Mouse (Mus musculus) gastrocnemius, adult 2 months (tissue): Measurements from ENCODE around the gene Slc45a2. TPM values are rescaled to one million over a fixed set of nuclear protein-coding genes. Genes with fewer than 3 reads are reported as not detected.
"Not testable (repeated sequence)": the region's sequence is repeated elsewhere in the genome, so short reads cannot be mapped to it uniquely, and the experiment has no call there.

Source experiments
- DNase-seq: peaks from one replicate; pipeline ENCODE4 v3.0.0; 2022
- H3K27ac ChIP-seq: fragments of 200-600 bp; 2 replicates; pipeline ENCODE4 v1.8.1; 2022; ENCODE audit warnings: mild to moderate bottlenecking
- H3K4me3 ChIP-seq: fragments of 200-600 bp; 2 replicates; pipeline ENCODE4 v1.8.1; 2022; ENCODE audit warnings: mild to moderate bottlenecking, moderate library complexity
- CTCF ChIP-seq: fragments of 200-600 bp; IDR thresholded peaks from 2 replicates; pipeline ENCODE4 v1.8.1; 2022; ENCODE audit warnings: antibody characterized with exemption, mild to moderate bottlenecking, moderate library complexity
- intact Hi-C: fragments of 180-260 bp; cut with DNase I; formaldehyde crosslinking; loops from one replicate; pipeline ENCODE4 v1.15.1; 2025
- total RNA-seq, 2 experiments: library from RNA; stranded (reverse); gene quantifications; 2 replicates each; pipeline ENCODE4 v1.2.3; 2021

Slc45a2 gene
- total RNA-seq, 2 experiments from 2014 or later = not detected

DNA sequence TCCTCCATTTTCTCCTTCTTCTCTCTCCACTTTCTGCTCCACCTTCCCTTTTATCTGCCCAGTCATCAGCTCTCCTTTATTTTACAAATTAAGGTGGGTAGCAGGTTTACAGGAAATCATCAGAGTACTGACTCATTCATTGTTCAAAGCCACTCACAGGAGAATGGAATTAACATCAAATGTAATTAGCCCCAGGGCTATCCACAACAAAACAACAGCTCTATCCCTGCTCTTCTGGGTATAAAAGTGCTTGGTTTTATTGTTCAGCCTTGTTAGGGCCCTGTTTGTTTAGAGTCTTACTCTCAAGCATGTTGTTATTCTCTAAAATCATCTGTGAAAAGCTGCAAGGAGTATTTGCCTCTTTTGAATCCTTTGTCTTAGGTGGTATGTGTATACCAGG lies 23.4 kb upstream of the Slc45a2 start:
- Histone ChIP-seq H3K4me3 (no peak overlapping the region), H3K27ac (no peak overlapping the region)
- no peak for TF ChIP-seq CTCF
- no peak for DNase-seq
- intact Hi-C loops = no loop called here

DNA sequence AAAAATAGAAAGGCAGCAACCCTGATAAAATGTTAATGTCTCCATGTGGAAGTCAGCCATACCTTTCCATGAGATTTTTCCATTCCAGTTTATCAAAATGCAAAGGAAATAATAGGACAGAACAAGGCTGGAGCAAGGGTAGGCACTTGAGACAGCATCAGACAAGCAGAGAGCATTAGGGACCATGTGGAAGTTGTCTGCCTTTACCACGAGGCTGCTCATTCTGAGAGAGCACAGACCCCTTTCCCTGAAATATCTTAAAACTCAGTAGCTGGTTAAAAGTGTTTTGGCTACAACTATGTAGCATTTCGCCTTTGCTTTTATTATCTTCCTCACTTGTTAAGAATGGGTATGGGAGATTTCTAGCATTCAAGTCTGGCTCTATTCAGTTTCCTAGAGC lies 19.8 kb upstream of the Slc45a2 start:
- DNase-seq = no peak
- Histone ChIP-seq H3K4me3 (peak overlapping the region; percentile 96), H3K27ac (peak overlapping the region; percentile 100)
- TF ChIP-seq CTCF = no peak
- intact Hi-C loops = loop anchor here (1.0 kb wide), 1 partner anchor 59 kb away; no protein-coding TSS in a partner anchor

DNA sequence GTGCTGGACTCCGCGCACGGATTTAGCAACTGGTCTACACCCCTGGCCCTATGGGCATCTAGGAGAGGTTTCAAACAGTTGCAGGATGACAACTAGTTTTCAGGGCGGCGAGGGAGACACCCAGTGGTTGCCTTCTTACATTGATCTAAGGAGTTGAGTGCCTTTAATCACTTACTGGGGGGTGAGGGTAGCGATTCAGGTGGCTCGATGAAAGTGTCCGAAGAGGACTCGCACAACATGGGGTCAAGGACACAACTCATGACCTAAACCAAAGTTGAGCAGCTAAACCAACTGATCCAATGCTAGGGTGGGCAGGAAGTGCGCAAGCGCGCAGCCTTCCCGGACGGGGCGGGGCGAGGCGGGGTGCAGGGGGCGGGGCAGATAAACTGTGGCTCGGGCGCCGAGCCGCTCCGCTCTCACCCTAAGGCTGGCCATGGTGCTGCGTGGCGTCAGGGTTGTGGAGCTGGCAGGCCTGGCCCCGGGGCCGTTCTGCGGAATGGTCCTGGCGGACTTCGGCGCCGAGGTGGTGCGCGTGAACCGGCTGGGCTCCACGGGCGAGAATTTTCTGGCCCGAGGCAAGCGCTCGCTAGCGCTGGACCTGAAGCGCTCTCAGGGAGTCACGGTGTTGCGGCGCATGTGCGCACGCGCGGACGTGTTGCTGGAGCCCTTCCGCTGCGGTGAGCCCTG lies 19.0 kb upstream of the Slc45a2 start, which contains the start of gene Amacr:
Amacr (plus strand) TSS at position 380 of the 687 bp plus-strand sequence.
- TF ChIP-seq CTCF = peak; percentile 58
- intact Hi-C loops = loop anchor here (1.0 kb wide), 1 partner anchor 60 kb away; no protein-coding TSS in a partner anchor
- peak; percentile 94 for DNase-seq
- Histone ChIP-seq H3K4me3 (peak within 1 kb of the TSS; percentile 96), H3K27ac (peak within 1 kb of the TSS; percentile 100)

DNA sequence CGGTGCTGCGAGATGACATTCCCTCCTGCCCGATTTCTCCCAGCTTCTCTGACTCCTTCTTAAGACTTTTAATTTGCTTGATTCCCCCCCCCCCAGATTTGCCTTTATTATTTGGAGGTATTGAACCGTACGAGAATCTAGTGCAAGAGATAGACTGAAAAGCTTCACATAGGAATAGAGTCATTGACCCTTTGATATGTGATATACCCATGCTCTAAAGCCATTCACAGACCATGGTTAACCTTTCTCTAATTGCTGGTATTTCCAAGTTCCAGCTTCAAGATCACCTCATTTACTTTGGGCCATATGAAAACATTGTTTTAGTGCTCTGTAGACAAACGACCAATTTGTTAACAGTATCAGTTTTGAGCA lies 18.5 kb upstream of the Slc45a2 start:
- TF ChIP-seq CTCF = no peak
- intact Hi-C loops = no loop called here
- Histone ChIP-seq H3K27ac (peak overlapping the region; percentile 100), H3K4me3 (peak overlapping the region; percentile 96)
- DNase-seq = no peak

DNA sequence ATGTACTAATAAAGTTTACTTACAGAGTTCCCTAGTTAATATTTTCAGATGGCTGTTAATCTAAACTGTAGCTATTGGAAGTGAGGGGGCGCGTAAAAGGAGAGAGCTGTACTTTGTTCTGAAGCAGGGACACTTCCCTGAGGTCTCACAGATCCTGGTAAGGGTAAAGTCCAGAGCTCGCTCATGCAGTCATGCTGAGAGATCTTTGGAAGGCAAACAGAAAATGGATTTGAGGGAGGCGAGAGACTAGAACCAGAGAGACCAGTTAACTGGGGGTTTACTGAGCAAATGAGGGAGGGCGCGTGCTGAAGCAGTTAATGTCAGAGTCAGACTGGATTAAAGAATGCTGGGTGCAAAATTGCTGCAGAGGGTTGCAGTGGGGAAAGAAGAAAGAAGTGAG lies 14.8 kb upstream of the Slc45a2 start:
- DNase-seq = no peak
- intact Hi-C loops = no loop called here
- Histone ChIP-seq H3K27ac (no peak overlapping the region), H3K4me3 (no peak overlapping the region)
- no peak for TF ChIP-seq CTCF

DNA sequence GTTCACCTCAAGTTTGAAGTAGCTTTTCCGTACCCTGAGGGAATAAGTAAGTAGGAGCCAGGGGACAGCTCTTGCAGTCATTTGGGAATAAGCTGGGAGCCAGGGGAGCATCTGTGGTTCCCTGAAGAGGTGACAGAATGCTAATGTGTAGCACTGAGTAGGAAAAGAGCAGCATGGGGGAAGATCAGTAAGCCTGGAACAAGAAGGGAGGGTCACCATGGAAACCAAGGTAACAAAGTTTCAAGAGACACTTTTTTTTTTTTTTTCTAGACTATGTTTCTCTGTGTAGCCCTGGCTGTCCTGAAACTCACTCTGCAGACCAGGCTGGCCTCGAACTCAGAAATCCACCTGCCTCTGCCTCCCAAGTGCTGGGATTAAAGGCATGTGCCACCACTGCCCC lies 14.0 kb upstream of the Slc45a2 start:
- DNase-seq, intact Hi-C loops, H3K4me3 ChIP-seq, H3K27ac ChIP-seq: not testable (repeated sequence)

GRCm38 (mm10) chr15:10990411-10990810 lies 10.1 kb upstream of the Slc45a2 start:
- intact Hi-C loops = no loop called here
- DNase-seq = peak; percentile 39
- no peak for TF ChIP-seq CTCF
- Histone ChIP-seq H3K27ac (no peak overlapping the region), H3K4me3 (no peak overlapping the region)

- Histone ChIP-seq H3K27ac (no peak overlapping the region), H3K4me3 (no peak overlapping the region)
- peak; percentile 46 for TF ChIP-seq CTCF
- intact Hi-C loops = no loop called here
- no peak for DNase-seq
Measured at GRCm38 (mm10) chr15:10991566-10991965, 9.0 kb upstream of the Slc45a2 start.

- intact Hi-C loops = no loop called here
- H3K27ac ChIP-seq = no peak overlapping the region
- DNase-seq = no peak
- peak overlapping the region; percentile 23; the same call in 1 of the 2 replicates for H3K4me3 ChIP-seq
- TF ChIP-seq CTCF = no peak
Measured at GRCm38 (mm10) chr15:10999832-11000231, 689 bp upstream of the Slc45a2 start.

DNA sequence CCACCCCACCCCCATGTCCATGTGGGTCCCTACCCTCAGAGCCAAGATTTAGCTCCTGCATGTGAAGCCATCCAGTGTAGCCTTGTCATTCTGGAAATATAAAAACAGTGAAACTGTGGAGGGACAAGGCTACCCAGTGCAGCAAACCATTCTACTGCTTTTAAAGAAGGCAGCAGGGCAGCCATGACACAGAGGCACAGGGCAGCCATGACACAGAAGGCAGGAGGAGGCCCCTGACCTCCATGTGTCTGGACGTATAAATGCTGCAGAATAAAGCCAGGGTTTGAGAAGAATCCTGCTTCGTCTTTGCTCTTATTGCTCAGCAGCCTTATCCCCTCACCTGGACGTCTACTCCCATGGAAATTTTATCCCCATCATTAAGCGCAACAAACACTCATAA lies 3.3 kb downstream of the Slc45a2 start:
- no peak for TF ChIP-seq CTCF

DNA sequence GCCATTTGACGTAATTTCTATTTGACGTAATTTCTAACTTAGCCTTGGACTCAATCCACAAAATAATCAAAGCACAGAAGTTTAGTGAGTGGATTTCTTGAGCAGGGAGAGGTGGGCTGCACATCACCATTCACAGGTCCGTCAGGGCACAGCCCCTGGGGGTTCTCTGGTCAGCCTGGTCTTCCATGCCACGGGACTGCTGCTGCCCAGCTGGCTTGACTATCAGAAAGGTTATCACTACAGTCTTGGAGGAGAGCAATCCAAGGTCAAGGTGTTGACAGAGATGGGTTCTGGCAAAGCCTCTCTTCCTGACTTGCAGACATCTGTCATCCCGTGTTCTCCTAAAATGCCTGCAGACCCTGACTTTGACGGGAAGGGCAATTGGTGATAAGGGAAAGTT lies 4.1 kb downstream of the Slc45a2 start:
- no peak for DNase-seq
- Histone ChIP-seq H3K27ac (no peak overlapping the region), H3K4me3 (no peak overlapping the region)
- TF ChIP-seq CTCF = no peak
- intact Hi-C loops = no loop called here

More for the DNA sequence above, 3.3 kb downstream of the Slc45a2 start:
- intact Hi-C loops = no loop called here
- Histone ChIP-seq H3K27ac (no peak overlapping the region), H3K4me3 (no peak overlapping the region)
- DNase-seq = no peak

DNA sequence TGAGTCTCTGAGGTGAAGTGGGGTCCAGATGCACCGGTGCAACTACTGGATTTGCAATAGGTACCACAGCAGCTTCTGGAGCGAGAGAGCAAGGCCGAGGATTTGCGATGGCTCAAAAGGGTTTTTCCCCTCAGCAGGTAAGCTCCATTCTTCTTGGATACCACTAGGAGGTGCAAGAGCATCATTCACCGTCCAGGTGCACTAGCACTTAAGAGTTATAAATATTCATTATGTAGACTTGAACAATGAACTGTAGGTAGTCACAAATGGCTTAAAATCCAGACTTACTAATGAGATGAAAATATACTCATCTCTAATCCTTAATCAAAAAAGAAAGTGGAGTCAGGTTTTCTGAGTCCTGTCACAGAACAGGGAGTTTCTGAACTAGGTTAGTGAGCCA lies 8.2 kb downstream of the Slc45a2 start:
- peak; percentile 56 for TF ChIP-seq CTCF
- Histone ChIP-seq H3K4me3 (no peak overlapping the region), H3K27ac (no peak overlapping the region)
- intact Hi-C loops = no loop called here
- DNase-seq = no peak

GRCm38 (mm10) chr15:11010976-11011548 lies 10.5 kb downstream of the Slc45a2 start:
- DNase-seq = no peak
- no peak for TF ChIP-seq CTCF
- Histone ChIP-seq H3K4me3 (no peak overlapping the region), H3K27ac (no peak overlapping the region)
- intact Hi-C loops = no loop called here

DNA sequence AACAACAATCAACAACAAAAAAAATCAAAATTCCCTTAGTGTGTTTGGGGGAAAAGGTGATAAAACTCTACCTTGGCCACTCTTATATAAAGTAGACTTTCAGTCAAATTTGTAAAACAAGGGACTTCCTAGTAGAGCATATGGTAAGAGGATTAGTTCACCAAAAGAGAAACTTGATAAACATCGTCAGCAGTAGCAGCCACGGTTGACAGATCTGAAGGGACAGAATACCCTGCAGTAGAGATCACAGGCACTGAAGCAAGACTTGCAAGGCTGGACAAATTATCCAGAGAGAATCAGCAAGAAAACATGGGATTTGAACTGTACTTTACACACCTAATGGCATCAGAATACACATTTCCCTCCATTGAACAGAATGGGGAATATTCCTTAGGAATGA lies 14.4 kb downstream of the Slc45a2 start:
- H3K27ac ChIP-seq = no peak overlapping the region
- no peak for TF ChIP-seq CTCF

More for the DNA sequence above, 14.4 kb downstream of the Slc45a2 start:
- no peak overlapping the region for H3K4me3 ChIP-seq
- intact Hi-C loops = no loop called here
- DNase-seq = no peak
